Mouse (Mus musculus) mouse embryonic stem cell (cell line): ENCODE data around the gene Hist1h4f.

ENCODE experiments used
- in situ Hi-C, 2 experiments: fragments of 300-500 bp; cut with MboI; formaldehyde crosslinking; loops; 1 replicate in 1 of 2; 3 replicates in 1 of 2; pipeline ENCODE4 v1.14.3; 2019 to 2020; ENCODE audit warnings: low sequenced_read_pairs in 2 of 2, low pct_unique_long_range_greater_than_20kb in 1 of 2, mixed read lengths in 1 of 2; ENCODE audit not compliant: unreplicated experiment in 1 of 2

Gene Hist1h4f

GRCm38 (mm10) chr13:23505662-23506345 lies 45.6 kb downstream of the Hist1h4f start:
- in situ Hi-C loops, result loop anchor here (10.0 to 25.0 kb wide), 3 partner anchors 51 to 1581 kb away; partner anchors contain the start of genes Hist1h2ag (in 1 of the 2), Hist1h2ah (in 1 of the 2), Hist1h2bj (in 1 of the 2) and Hist1h2bk (in 1 of the 2)

DNA sequence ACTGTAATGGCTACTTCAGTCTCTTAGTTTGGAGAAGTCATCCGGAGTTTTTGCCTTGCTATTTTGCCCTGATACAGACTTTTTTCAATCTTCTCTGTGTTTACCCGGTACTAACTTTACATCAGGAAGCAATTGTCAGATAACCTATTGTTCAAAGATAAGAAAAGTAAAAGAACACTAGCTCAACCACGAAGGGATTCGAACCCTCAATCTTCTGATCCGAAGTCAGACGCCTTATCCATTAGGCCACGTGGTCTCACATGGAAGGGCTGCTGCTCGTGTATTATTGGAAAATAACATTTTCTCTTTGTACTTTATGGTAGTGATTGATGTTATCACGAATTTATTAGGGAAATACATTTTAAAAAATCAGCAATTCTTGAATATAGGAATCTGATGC lies 47.7 kb downstream of the Hist1h4f start:
- in situ Hi-C loops, result loop anchor here (10.0 to 25.0 kb wide), 3 partner anchors 49 to 1579 kb away; partner anchors contain the start of genes Hist1h2ag (in 1 of the 2), Hist1h2ah (in 1 of the 2), Hist1h2bj (in 1 of the 2) and Hist1h2bk (in 1 of the 2)

- in situ Hi-C loops, result loop anchor here (10.0 to 25.0 kb wide), 3 partner anchors 48 to 1578 kb away; partner anchors contain the start of genes Hist1h2ag (in 1 of the 2), Hist1h2ah (in 1 of the 2), Hist1h2bj (in 1 of the 2) and Hist1h2bk (in 1 of the 2)
Observed at GRCm38 (mm10) chr13:23502916-23503315, 48.5 kb downstream of the Hist1h4f start.

DNA sequence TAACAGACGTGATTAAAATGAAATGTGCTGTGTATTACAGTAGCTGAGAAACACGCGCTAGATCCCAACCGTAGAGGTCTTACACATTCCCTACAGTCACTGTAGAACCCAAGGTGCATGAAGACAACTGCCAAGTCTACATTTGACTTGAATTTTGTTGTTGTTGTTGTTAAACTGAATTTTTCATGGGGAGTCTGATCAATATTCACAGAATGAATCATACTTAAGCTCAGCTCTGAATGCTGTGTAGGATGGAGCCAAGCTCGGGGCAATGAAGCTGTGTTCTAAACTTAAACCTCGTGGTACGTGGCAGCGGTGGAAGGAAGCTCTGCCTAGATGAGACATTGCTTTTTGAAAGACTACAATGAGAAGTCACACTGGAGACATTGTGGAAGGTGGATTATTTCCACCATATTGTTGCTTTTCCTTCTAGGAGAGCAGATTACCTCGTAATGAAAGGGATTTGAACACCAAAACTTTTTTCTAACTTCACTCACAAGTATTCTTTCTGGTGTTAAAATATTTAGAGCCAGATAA lies 49.3 kb downstream of the Hist1h4f start:
- in situ Hi-C loops, result loop anchor here (10.0 to 25.0 kb wide), 3 partner anchors 47 to 1577 kb away; partner anchors contain the start of genes Hist1h2ag (in 1 of the 2), Hist1h2ah (in 1 of the 2), Hist1h2bj (in 1 of the 2) and Hist1h2bk (in 1 of the 2)

- in situ Hi-C loops, result loop anchor here (10.0 to 25.0 kb wide), 3 partner anchors 47 to 1577 kb away; partner anchors contain the start of genes Hist1h2ag (in 1 of the 2), Hist1h2ah (in 1 of the 2), Hist1h2bj (in 1 of the 2) and Hist1h2bk (in 1 of the 2)
Observed at GRCm38 (mm10) chr13:23501511-23501910, 49.9 kb downstream of the Hist1h4f start.
